Mouse (Mus musculus): ENCODE results near the gene Olfr270. TPM values are rescaled to one million over a fixed set of nuclear protein-coding genes. Genes with fewer than 3 reads are reported as not detected.
A peak's percentile ranks its signal among the peaks of the same experiment; 100 is the strongest.

The Olfr270 gene
- polyA plus RNA-seq, 1 experiment from 2014 or later = not detected

DNA sequence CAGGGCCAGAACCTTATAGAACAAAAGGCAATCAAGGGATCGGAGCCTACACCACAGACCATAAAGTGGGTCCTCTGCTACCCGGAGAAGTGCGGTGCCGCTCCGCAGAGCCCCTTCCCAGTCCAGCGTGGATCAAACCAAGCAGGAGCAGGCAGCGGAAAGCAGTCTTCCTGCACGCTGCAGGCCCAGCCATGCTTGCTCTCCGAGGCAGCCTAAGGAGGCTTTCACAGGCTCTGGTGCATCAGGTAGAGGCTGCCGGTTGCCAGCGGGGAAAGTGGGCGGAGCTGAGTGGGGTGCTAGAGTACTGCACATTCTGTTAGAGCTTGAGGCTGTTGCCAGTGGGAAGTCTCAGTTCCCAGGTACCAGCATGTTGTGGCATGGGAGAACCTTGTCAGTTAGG is 24.9 kb downstream of the Olfr270 start, which contains the start of gene Nipsnap3a:
Nipsnap3a (plus strand) TSS at position 25 of the 400 bp plus-strand sequence.
- H3K4me1 ChIP-seq (replicated peaks; ENCODE audit: control insufficient read depth, insufficient read depth, low read length) = no peaks in the 10 kb centered on the region; the same call in 1 of the 2 replicates
- no peak within 1 kb of the TSS for H3K27ac ChIP-seq (ENCODE audit: low read length)
- peak; percentile 59 for ATAC-seq
- H3K36me3 ChIP-seq (ENCODE audit: control insufficient read depth, insufficient read depth) = no peaks in the 10 kb centered on the region
- WGBS = 33% methylated on average over 12 of the region's 12 CpGs
- H3K9ac ChIP-seq (replicated peaks; ENCODE audit: low read depth, low read length) = no peak within 1 kb of the TSS
- H3K9me3 ChIP-seq (ENCODE audit: control insufficient read depth, low read length) = no peaks in the 10 kb centered on the region
- peak within 1 kb of the TSS; percentile 31 for H3K4me2 ChIP-seq (ENCODE audit: low read length)
- H3K27me3 ChIP-seq (replicated peaks; ENCODE audit: control insufficient read depth, insufficient read depth, low read length) = no peaks in the 10 kb centered on the region
- no peak within 1 kb of the TSS for H3K4me3 ChIP-seq (replicated peaks; ENCODE audit: low read length)

DNA sequence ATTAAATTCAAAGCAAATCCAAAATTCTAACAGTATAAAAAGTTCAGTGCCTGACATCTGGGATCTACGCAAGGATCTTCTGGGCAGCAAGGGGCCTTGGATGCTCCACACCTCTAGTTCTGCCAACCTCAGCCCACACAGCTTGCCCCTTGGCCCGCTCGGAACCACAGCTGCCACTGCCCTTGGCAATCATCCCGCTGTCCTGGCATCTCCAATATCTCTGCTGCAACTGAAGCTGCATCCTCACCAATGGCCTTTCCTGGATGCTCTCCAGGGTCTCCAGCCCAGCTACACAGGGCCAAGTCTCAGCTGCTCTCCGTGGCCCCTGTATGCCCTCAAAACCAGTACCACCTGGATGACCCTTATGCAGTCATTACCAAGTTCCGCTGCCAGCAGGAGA is 35.1 kb downstream of the Olfr270 start:
- Histone ChIP-seq H3K9me3 (ENCODE audit: control insufficient read depth, low read length) (no peaks in the 10 kb centered on the region), H3K4me3 (replicated peaks; ENCODE audit: low read length) (no peak overlapping the region), H3K27ac (ENCODE audit: low read length) (no peak overlapping the region), H3K9ac (replicated peaks; ENCODE audit: low read depth, low read length) (no peak overlapping the region), H3K4me2 (ENCODE audit: low read length) (no peak overlapping the region), H3K36me3 (ENCODE audit: control insufficient read depth, insufficient read depth) (no peaks in the 10 kb centered on the region), H3K4me1 (replicated peaks; ENCODE audit: control insufficient read depth, insufficient read depth, low read length) (no peaks in the 10 kb centered on the region), H3K27me3 (replicated peaks; ENCODE audit: control insufficient read depth, insufficient read depth, low read length) (no peaks in the 10 kb centered on the region)
- no peak for ATAC-seq
- WGBS = 93% methylated on average over 6 of the region's 6 CpGs

DNA sequence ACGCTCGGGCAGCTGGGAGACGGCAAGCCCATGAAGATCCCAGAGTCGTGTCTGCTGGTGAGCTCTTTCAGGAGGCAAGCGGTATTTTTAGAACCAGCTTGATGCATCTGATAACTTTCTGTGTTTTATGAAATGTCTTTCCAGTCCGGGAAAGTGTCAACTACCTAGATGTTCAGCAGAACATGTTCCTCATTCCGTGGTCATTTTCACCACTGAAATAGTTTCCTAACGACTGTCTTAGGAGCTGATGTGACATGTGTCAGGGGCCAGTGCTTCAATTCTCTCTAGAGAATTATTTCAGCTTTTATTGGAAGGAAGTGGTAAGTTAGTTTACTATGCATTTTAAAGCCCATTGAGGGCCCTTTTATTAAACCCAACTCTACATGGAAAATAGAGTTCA is 35.8 kb downstream of the Olfr270 start:
- Histone ChIP-seq H3K9ac (replicated peaks; ENCODE audit: low read depth, low read length) (no peak overlapping the region), H3K4me2 (ENCODE audit: low read length) (no peak overlapping the region), H3K4me1 (replicated peaks; ENCODE audit: control insufficient read depth, insufficient read depth, low read length) (no peaks in the 10 kb centered on the region), H3K4me3 (replicated peaks; ENCODE audit: low read length) (no peak overlapping the region), H3K27me3 (replicated peaks; ENCODE audit: control insufficient read depth, insufficient read depth, low read length) (no peaks in the 10 kb centered on the region), H3K36me3 (ENCODE audit: control insufficient read depth, insufficient read depth) (no peaks in the 10 kb centered on the region), H3K27ac (ENCODE audit: low read length) (no peak overlapping the region), H3K9me3 (ENCODE audit: control insufficient read depth, low read length) (no peaks in the 10 kb centered on the region)
- no peak for ATAC-seq
- whole genome bisulfite sequencing = 85% methylated on average over 8 of the region's 8 CpGs

DNA sequence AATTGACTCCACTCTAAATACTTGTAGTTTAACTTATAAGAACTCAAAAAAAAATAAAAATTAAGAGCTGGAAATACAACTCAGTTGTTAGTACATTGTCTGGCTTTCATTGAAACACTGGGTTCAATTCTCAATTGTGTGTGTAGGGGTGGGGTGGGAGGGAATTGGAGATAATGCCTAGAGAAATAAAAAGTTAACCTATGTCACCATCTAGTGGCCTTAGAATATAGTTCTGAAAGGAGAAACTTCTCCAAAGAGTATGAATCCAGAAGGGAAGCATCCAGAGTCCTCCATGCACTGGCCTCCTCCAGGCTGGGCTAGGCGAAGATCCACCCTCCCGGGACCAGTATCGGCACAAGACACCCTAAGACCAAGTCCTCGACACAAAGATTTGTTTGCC is 44.8 kb downstream of the Olfr270 start:
- H3K27ac ChIP-seq (ENCODE audit: low read length) = no peak overlapping the region
- 68% methylated on average over 4 of the region's 4 CpGs for WGBS
- H3K27me3 ChIP-seq (replicated peaks; ENCODE audit: control insufficient read depth, insufficient read depth, low read length) = no peaks in the 10 kb centered on the region
- peaks cover 6% of the 10 kb centered on the region; the same call in 1 of the 2 replicates for H3K4me1 ChIP-seq (replicated peaks; ENCODE audit: control insufficient read depth, insufficient read depth, low read length)
- no peaks in the 10 kb centered on the region for H3K36me3 ChIP-seq (ENCODE audit: control insufficient read depth, insufficient read depth)
- no peak overlapping the region for H3K4me3 ChIP-seq (replicated peaks; ENCODE audit: low read length)
- H3K9me3 ChIP-seq (ENCODE audit: control insufficient read depth, low read length) = no peaks in the 10 kb centered on the region
- no peak overlapping the region for H3K9ac ChIP-seq (replicated peaks; ENCODE audit: low read depth, low read length)
- H3K4me2 ChIP-seq (ENCODE audit: low read length) = no peak overlapping the region
- no peak for ATAC-seq

DNA sequence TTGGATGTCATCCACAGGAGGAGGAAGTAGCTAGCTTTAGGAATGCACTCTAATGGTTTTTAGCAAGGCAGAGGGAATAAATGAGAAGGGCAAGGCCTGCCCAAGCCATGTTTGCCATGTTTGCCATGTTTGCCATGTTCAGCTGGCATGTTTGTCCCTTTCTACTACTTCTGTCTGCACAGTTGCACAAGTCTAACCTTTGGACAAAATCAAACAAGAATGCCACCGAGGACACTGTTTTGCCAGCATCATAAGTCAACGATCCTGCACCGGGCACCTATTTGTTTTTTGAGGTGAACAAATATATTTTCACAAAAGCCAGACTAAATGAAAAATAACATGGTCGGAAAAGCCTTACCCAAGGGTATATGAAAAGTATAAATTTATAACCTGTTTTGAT is 45.5 kb downstream of the Olfr270 start:
- H3K9ac ChIP-seq (replicated peaks; ENCODE audit: low read depth, low read length) = no peak overlapping the region
- H3K36me3 ChIP-seq (ENCODE audit: control insufficient read depth, insufficient read depth) = peaks cover under 1% of the 10 kb centered on the region; the same call in 1 of the 2 replicates
- H3K4me3 ChIP-seq (replicated peaks; ENCODE audit: low read length) = no peak overlapping the region
- H3K27me3 ChIP-seq (replicated peaks; ENCODE audit: control insufficient read depth, insufficient read depth, low read length) = no peaks in the 10 kb centered on the region
- H3K4me1 ChIP-seq (replicated peaks; ENCODE audit: control insufficient read depth, insufficient read depth, low read length) = peaks cover 6% of the 10 kb centered on the region; the same call in 1 of the 2 replicates
- H3K9me3 ChIP-seq (ENCODE audit: control insufficient read depth, low read length) = no peaks in the 10 kb centered on the region
- H3K4me2 ChIP-seq (ENCODE audit: low read length) = no peak overlapping the region
- WGBS = 96% methylated on average over 4 of the region's 4 CpGs
- no peak for ATAC-seq
- H3K27ac ChIP-seq (ENCODE audit: low read length) = no peak overlapping the region

DNA sequence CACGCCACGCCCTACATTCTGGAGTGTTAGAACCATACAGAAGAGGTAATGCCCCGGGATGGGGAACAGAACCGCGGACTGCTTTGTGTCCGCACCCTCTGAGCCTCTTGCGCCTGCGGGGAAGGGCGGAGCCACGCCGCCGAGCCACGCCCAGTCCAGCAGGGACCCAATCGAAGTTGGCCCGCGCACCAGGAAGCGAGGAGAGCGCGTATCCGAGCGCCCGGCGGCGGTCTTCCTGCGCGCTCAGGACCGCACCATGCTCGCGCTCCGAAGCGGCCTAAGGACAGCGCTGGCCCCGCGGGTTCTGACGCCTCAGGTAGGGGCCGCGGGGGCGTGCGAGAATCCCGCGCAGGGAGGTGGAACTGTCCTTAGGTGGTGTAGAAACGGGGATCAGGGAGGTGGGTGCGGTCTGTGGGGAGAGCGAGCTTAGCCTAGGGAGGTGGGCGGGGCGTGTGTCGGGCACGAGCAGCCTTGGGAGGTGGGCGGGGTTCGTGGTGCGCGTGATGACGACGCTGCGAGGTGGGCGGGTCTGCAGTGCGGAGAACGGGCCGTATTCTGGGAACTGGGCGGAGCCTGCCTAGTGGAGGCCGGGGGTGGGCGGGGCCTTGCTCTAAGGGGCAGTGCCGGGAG is 47.5 kb downstream of the Olfr270 start, which contains the start of gene Nipsnap3b:
Nipsnap3b (plus strand) TSS at position 149 of the 630 bp plus-strand sequence.
- under 1% methylated on average over 63 of the region's 63 CpGs for WGBS
- Histone ChIP-seq H3K9me3 (ENCODE audit: control insufficient read depth, low read length) (no peaks in the 10 kb centered on the region), H3K4me2 (ENCODE audit: low read length) (peak within 1 kb of the TSS; percentile 48), H3K36me3 (ENCODE audit: control insufficient read depth, insufficient read depth) (peaks cover 14% of the 10 kb centered on the region), H3K27ac (ENCODE audit: low read length) (peak within 1 kb of the TSS; percentile 81), H3K27me3 (replicated peaks; ENCODE audit: control insufficient read depth, insufficient read depth, low read length) (no peaks in the 10 kb centered on the region), H3K4me3 (replicated peaks; ENCODE audit: low read length) (peak within 1 kb of the TSS; percentile 69), H3K9ac (replicated peaks; ENCODE audit: low read depth, low read length) (peak within 1 kb of the TSS; percentile 84), H3K4me1 (replicated peaks; ENCODE audit: control insufficient read depth, insufficient read depth, low read length) (peaks cover 6% of the 10 kb centered on the region; the same call in 1 of the 2 replicates)
- peak; percentile 95 for ATAC-seq

DNA sequence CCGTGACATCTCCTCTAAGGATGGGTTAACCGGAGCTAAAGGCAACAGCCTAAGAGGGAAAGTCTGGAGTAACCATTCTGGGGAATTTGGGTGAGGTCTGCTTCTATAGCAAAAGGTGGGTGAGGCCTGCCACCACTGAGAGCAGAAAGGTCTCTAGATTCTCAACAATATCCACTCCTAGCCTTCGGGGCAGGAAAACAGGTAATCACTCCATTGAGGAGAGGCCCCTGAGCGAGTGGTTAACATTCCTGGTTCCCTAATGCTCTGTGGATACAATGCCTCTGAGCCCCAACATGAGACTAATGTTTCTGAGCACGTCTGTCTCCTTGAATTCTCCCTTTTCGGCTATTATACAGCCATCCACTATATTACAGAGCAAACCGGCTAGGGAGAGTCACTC is 50.1 kb downstream of the Olfr270 start:
- Histone ChIP-seq H3K4me3 (replicated peaks; ENCODE audit: low read length) (no peak overlapping the region), H3K4me1 (replicated peaks; ENCODE audit: control insufficient read depth, insufficient read depth, low read length) (peaks cover 6% of the 10 kb centered on the region; the same call in 1 of the 2 replicates), H3K36me3 (ENCODE audit: control insufficient read depth, insufficient read depth) (peaks cover 28% of the 10 kb centered on the region), H3K4me2 (ENCODE audit: low read length) (no peak overlapping the region), H3K9me3 (ENCODE audit: control insufficient read depth, low read length) (no peaks in the 10 kb centered on the region), H3K9ac (replicated peaks; ENCODE audit: low read depth, low read length) (no peak overlapping the region), H3K27me3 (replicated peaks; ENCODE audit: control insufficient read depth, insufficient read depth, low read length) (no peaks in the 10 kb centered on the region), H3K27ac (ENCODE audit: low read length) (no peak overlapping the region)
- WGBS = 93% methylated on average over 7 of the region's 7 CpGs
- no peak for ATAC-seq

DNA sequence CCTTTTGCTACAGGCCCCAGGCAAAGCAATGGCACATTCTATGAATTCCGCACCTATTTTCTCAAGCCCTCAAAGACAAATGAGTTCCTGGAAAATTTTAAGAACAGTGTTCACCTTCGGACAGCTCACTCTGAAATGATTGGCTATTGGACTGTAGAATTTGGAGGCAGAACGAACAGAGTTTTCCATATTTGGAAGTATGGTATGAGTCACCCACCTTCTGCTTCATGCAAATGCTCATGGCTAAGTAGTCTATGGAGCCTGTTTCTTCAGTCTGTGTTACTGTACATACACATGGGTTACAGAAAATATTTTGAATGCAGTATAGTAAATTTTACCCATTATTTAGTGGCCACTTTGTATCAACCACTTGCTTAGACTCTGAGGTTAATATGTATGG is 50.7 kb downstream of the Olfr270 start:
- peaks cover 6% of the 10 kb centered on the region; the same call in 1 of the 2 replicates for H3K4me1 ChIP-seq (replicated peaks; ENCODE audit: control insufficient read depth, insufficient read depth, low read length)
- 95% methylated on average over 3 of the region's 3 CpGs for WGBS
- H3K4me3 ChIP-seq (replicated peaks; ENCODE audit: low read length) = no peak overlapping the region
- no peak overlapping the region for H3K27ac ChIP-seq (ENCODE audit: low read length)
- no peak overlapping the region for H3K4me2 ChIP-seq (ENCODE audit: low read length)
- no peaks in the 10 kb centered on the region for H3K9me3 ChIP-seq (ENCODE audit: control insufficient read depth, low read length)
- ATAC-seq = no peak
- H3K36me3 ChIP-seq (ENCODE audit: control insufficient read depth, insufficient read depth) = peaks cover 28% of the 10 kb centered on the region
- no peaks in the 10 kb centered on the region for H3K27me3 ChIP-seq (replicated peaks; ENCODE audit: control insufficient read depth, insufficient read depth, low read length)
- H3K9ac ChIP-seq (replicated peaks; ENCODE audit: low read depth, low read length) = no peak overlapping the region

DNA sequence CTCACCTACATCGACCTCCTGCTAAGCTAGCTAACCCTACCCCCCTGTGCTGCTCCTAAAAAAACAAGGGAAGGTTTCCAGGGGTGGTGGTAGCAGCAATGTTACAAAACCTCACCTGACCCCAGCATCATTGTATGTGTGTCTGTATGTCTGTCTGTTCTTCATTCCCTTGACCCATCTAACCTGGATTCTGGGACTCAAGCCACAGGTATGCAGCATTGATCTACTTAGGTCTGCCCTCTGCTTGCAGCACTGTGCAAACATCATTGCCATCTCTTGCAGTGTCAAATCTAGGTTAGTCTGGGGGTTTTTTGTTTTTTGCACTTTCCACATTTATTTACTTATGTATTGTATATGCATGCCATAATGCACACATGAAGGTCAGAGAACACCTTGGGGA is 54.0 kb downstream of the Olfr270 start:
- no peak for ATAC-seq
- Histone ChIP-seq H3K36me3 (ENCODE audit: control insufficient read depth, insufficient read depth) (peaks cover 36% of the 10 kb centered on the region), H3K9ac (replicated peaks; ENCODE audit: low read depth, low read length) (no peak overlapping the region), H3K4me3 (replicated peaks; ENCODE audit: low read length) (no peak overlapping the region), H3K27ac (ENCODE audit: low read length) (no peak overlapping the region), H3K9me3 (ENCODE audit: control insufficient read depth, low read length) (no peaks in the 10 kb centered on the region), H3K4me2 (ENCODE audit: low read length) (no peak overlapping the region), H3K27me3 (replicated peaks; ENCODE audit: control insufficient read depth, insufficient read depth, low read length) (no peaks in the 10 kb centered on the region), H3K4me1 (replicated peaks; ENCODE audit: control insufficient read depth, insufficient read depth, low read length) (no peaks in the 10 kb centered on the region)
- WGBS = 96% methylated on average over 1 of the region's 1 CpGs
